Mouse (Mus musculus) heart, embryonic 13.5 days (tissue): Measurements from ENCODE around the gene Lin9. TPM values are rescaled to one million over a fixed set of nuclear protein-coding genes. Genes with fewer than 3 reads are reported as not detected.
"Not testable (repeated sequence)": the region's sequence is repeated elsewhere in the genome, so short reads cannot be mapped to it uniquely, and the experiment has no call there.

ENCODE experiments used
- ATAC-seq: fragments of 200-750 bp; cut with Nextera tagmentation; 2 replicates; pipeline ENCODE4 v1.8.0; 2017; ENCODE audit warnings: moderate TSS enrichment; ENCODE audit not compliant: insufficient number of reproducible peaks, low FRiP score, low TSS enrichment; ENCODE audit errors: extremely low read depth
- H3K27ac ChIP-seq: fragments of 300-500 bp; sonication (generic); replicated peaks from 2 replicates; pipeline ENCODE4 v1.5.1; 2015; ENCODE audit warnings: moderate library complexity, mild to moderate bottlenecking, inconsistent platforms
- H3K27me3 ChIP-seq: fragments of 300-500 bp; sonication (generic); replicated peaks from 2 replicates; pipeline ENCODE4 v1.6.1; 2015; ENCODE audit warnings: mild to moderate bottlenecking, inconsistent platforms
- H3K36me3 ChIP-seq: fragments of 300-500 bp; sonication (generic); 2 replicates; pipeline ENCODE4 v1.6.1; 2015; ENCODE audit warnings: mild to moderate bottlenecking, inconsistent platforms
- H3K4me1 ChIP-seq: fragments of 300-500 bp; sonication (generic); 2 replicates; pipeline ENCODE4 v1.6.1; 2015; ENCODE audit warnings: inconsistent platforms
- H3K4me2 ChIP-seq: fragments of 300-500 bp; sonication (generic); 2 replicates; pipeline ENCODE4 v1.6.1; 2015; ENCODE audit warnings: inconsistent platforms, mild to moderate bottlenecking, moderate library complexity
- H3K4me3 ChIP-seq: fragments of 300-500 bp; sonication (generic); 2 replicates; pipeline ENCODE4 v1.5.1; 2015; ENCODE audit warnings: moderate library complexity, mild to moderate bottlenecking, inconsistent platforms
- H3K9ac ChIP-seq: fragments of 300-500 bp; sonication (generic); 2 replicates; pipeline ENCODE4 v1.6.1; 2015; ENCODE audit warnings: inconsistent platforms, mild to moderate bottlenecking, moderate library complexity
- H3K9me3 ChIP-seq: fragments of 300-500 bp; sonication (generic); 2 replicates; pipeline ENCODE4 v1.6.1; 2016; ENCODE audit warnings: inconsistent platforms
- WGBS: fragments of 180-500 bp; shearing (Covaris S2); methylation state at CpG from one replicate; pipeline ENCODE4 v1.1.7; 2015; ENCODE audit warnings: mixed read lengths; 5-methylcytosine and 5-hydroxymethylcytosine counted together
- polyA plus RNA-seq: library from polyadenylated mRNA; unstranded; fragments of >200 nt; fragmentation: Nextera tagmentation; extraction: Ambion mirVana; gene quantifications from 2 replicates; pipeline ENCODE4 v1.2.1, GENCODE M21; 2015

The Lin9 gene
- polyA plus RNA-seq, 1 experiment from 2014 or later = 12.1 TPM

DNA sequence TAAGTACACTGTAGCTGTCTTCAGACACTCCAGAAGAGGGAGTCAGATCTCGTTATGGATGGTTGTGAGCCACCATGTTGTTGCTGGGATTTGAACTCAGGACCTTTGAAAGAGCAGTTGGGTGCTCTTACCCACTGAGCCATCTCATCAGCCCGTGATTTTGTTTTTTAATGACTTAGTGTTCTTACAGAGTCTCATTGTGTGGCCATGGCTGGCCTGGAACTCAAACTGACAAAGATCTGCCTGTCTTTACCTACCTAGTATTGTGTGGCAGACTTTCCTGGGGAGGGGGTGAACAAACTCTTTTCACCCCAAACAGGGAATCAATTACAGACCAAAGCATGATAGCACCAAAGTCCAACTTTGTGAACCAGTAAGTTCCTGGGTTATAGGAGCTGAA lies 3.2 kb upstream of the Lin9 start:
- 77% methylated on average over 2 of the region's 2 CpGs for WGBS

DNA sequence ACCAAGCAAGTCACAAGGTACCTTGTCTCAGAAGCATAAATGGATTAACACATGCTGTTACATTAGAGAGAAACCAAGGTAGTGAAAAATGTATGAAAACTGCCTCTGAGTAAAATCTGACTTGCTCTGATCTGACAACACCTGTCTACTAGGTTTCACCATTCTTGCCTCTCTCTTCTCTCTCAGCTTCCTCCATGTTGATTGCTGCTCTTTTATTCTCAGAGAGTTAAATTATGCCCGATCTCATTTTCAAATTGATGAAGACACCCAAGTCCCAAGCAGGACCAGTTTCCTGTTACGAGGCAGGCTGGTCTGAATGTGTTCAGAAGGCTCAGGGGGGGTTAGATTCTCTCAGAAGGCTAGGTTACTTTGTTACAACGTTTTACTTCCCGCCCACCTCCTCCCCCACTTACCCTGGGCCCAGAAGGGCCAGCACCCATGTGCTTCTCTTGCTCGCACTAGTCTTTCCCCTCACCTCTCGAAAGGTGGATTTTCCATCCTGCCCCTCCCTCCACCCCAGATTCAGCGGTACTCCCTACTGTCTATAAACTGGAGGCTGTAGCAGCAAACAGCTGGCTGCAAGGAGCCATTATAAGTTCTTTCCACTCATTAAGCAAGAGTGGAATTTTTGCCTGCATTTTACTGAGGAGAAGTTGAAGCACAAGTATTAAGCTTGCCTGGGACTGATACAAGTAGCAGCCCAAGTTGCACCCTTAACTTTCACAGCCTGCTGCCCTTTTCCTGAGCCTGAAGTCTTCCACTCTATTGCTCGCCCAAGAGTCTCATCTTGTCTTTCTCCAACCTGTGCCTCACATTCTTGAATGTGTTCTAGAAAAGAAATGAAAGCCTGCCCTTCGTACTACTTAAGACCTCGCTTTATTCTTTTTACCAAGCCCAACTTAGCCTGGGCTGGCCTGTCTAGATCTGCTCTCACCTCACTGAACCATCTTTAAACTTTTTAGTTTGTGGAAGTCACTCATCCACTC lies 1.2 kb upstream of the Lin9 start:
- no peak for ATAC-seq
- peak overlapping the region; percentile 97 for H3K9ac ChIP-seq
- H3K27ac ChIP-seq = peak overlapping the region; percentile 92; the same call in 1 of the 2 replicates
- peaks cover 6% of the 10 kb centered on the region; the same call in 1 of the 2 replicates for H3K36me3 ChIP-seq
- H3K4me2 ChIP-seq = peak overlapping the region; percentile 83
- no peaks in the 10 kb centered on the region for H3K27me3 ChIP-seq
- 55% methylated on average over 10 of the region's 10 CpGs for WGBS
- no peaks in the 10 kb centered on the region for H3K9me3 ChIP-seq
- H3K4me1 ChIP-seq = peaks cover 30% of the 10 kb centered on the region
- peak overlapping the region; percentile 81 for H3K4me3 ChIP-seq

More for the DNA sequence above, 3.2 kb upstream of the Lin9 start:
- not testable (repeated sequence) for H3K9me3 ChIP-seq, H3K27me3 ChIP-seq, H3K36me3 ChIP-seq, H3K4me3 ChIP-seq, ATAC-seq, H3K9ac ChIP-seq, H3K4me2 ChIP-seq, H3K27ac ChIP-seq
- peaks cover 27% of the 10 kb centered on the region for H3K4me1 ChIP-seq

DNA sequence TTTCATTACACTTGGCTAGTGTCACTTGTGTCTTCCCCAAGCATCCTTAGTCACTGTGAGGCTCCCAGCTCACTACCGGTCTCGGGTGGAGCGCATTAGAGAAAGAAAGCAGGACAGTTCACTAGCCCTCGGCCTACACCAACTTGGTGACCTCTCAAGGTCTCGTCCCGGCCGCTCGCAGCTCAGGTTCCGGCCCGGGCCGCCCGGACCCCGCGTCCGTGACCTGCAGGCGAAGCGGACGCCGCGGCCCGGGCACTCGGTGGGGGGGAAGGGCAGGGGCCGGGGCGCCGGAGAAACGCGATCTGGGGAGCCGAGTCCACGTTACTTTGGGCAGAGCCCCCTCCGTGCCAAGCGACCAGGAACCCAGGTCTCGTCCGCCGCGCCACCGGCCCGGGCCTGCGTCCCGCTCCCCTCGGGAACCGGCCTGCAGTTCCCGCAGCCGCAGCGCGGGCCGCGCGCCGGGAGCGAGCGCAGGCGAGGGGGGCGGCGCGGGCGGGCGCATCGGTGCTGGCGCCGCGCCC lies 285 bp upstream of the Lin9 start:
- under 1% methylated on average over 40 of the region's 61 CpGs for WGBS
- Histone ChIP-seq H3K9ac (peak overlapping the region; percentile 97), H3K27me3 (no peaks in the 10 kb centered on the region), H3K27ac (peak overlapping the region; percentile 92), H3K4me3 (peak overlapping the region; percentile 81), H3K4me2 (peak overlapping the region; percentile 83), H3K9me3 (no peaks in the 10 kb centered on the region), H3K36me3 (peaks cover 6% of the 10 kb centered on the region; the same call in 1 of the 2 replicates), H3K4me1 (peaks cover 30% of the 10 kb centered on the region)
- 0 out of 2 replicates have a peak, but pooled peaks have one; percentile 11 for ATAC-seq

DNA sequence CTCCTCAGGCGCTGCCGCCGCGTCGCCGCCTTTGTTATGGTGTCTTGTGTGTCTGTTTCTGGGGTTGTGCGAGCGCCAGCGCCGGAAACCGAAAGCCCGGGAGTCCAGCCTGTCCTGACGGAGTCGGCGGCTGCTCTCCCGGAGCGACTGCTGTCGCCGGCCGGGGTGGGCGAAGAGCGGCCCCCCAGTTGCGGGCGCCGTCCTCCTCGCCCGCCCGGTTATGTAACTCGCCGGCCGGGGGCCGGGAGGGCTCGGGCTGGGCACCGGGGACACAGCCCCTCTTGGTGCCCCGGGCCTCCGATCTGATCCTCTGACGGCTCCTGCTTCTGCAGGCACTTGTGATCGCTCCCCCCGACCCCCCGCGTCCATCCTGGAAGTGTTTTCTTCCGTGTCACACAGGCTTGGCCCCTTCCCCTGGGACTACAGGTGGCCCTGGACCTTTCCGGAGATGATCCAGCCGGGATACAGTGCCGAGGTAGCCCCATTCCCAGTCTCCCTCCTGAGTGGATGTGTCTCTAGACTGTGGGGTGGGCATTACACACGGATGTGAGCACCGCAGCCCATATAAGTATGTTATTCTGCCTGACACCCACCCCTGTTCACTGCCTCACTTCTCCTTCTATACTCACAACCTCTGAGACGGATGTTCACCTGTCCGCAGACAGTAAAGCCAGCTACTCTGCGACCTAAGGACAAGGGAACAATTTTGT lies 723 bp downstream of the Lin9 start:
- no peaks in the 10 kb centered on the region for H3K9me3 ChIP-seq
- peak overlapping the region; percentile 81 for H3K4me3 ChIP-seq
- H3K4me1 ChIP-seq = peaks cover 27% of the 10 kb centered on the region
- no peak for ATAC-seq
- H3K27ac ChIP-seq = peak overlapping the region; percentile 92
- H3K9ac ChIP-seq = peak overlapping the region; percentile 97
- peak overlapping the region; percentile 83 for H3K4me2 ChIP-seq
- peaks cover 7% of the 10 kb centered on the region; the same call in 1 of the 2 replicates for H3K36me3 ChIP-seq
- WGBS = 2% methylated on average over 50 of the region's 50 CpGs
- H3K27me3 ChIP-seq = no peaks in the 10 kb centered on the region

DNA sequence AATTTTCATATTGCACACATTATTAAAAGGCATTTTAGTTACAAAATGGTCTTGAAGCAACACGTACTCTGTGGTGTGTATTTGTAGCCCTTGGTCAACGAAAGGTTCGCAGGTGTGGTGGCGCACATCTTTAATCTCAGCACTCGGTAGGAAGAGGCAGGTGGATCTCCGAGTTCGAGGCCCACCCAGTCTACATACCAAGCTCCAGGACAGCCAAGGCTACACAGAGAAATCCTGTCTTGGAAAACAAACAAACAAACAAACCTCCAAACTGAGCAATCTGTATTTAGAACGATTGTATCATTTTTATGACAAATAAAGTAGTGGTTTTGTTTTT lies 1.2 kb downstream of the Lin9 start:
- ATAC-seq = no peak
- peak overlapping the region; percentile 83 for H3K4me2 ChIP-seq
- H3K27me3 ChIP-seq = no peaks in the 10 kb centered on the region
- peaks cover 24% of the 10 kb centered on the region for H3K4me1 ChIP-seq
- no peaks in the 10 kb centered on the region for H3K9me3 ChIP-seq
- peak overlapping the region; percentile 81 for H3K4me3 ChIP-seq
- 71% methylated on average over 8 of the region's 8 CpGs for WGBS
- H3K9ac ChIP-seq = peak overlapping the region; percentile 97
- H3K36me3 ChIP-seq = peaks cover 9% of the 10 kb centered on the region; the same call in 1 of the 2 replicates
- H3K27ac ChIP-seq = peak overlapping the region; percentile 92; the same call in 1 of the 2 replicates

DNA sequence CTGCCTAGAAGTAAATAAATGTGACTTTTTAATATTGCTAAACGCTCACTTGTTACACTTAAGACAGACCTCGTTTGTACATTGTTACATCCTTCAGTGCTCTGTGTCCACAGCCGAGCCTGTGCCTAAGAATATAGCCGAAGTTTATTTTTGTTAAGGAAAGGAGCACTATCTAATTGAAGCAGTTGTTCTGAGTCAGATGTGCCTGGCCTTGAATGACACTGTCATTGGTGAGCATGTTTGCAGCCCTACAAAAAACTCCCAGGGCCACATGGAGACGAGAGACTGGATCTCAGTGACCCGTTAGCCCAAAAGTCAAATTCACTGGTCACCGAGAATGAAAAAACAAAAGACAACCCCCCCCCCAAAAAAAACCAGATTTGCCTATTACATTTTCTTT lies 50.3 kb downstream of the Lin9 start:
- H3K9ac ChIP-seq = no peak overlapping the region

DNA sequence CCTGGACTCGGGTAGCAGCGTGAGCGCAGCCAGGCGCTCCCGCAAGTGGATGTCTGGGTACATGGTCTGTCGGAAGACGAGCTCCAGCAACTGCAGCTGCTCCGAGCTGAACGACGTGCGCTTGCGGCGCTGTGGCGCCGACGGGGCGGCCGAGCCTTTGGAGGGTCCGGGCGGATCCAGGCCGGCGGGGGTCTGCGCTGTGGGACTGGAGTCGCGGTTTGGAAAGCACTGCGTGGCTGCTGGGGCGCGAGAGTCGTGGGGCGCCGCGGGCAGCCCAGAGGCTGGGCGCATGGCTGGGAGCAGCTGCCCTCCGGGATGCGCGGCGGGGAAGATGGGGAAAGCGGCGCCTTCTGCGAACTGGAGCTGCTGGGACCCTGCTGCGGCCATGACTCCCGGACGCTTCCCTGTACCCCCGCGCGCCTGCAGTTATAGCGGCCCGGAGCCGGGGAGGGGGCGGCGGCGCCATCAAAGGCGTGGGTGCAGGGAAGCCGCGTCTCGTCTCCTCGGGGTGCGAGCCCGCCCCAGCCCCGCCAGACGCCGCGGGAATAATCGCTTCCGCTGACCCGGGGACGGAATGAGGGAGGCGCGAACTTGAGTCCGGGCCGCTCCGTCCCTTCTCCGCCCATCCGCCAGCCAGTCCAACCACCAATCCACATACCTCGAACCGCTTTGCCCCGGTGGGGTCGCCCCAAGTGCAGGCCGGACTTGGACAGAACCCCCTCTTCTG lies 55.8 kb downstream of the Lin9 start, which contains the start of gene Mixl1:
Gene Mixl1 (minus strand): TSS at position 409 of the 727 bp plus-strand sequence.
- H3K9ac ChIP-seq = peak within 1 kb of the TSS; percentile 72
- WGBS = 1% methylated on average over 78 of the region's 79 CpGs
- H3K27me3 ChIP-seq = peaks cover 68% of the 10 kb centered on the region
- H3K36me3 ChIP-seq = peaks cover 10% of the 10 kb centered on the region
- H3K4me2 ChIP-seq = peak within 1 kb of the TSS; percentile 75
- no peak within 1 kb of the TSS for H3K27ac ChIP-seq
- ATAC-seq = no peak
- no peaks in the 10 kb centered on the region for H3K9me3 ChIP-seq
- peaks cover 13% of the 10 kb centered on the region; the same call in 1 of the 2 replicates for H3K4me1 ChIP-seq
- peak within 1 kb of the TSS; percentile 52 for H3K4me3 ChIP-seq

More for the DNA sequence above, 50.3 kb downstream of the Lin9 start:
- ATAC-seq = no peak
- Histone ChIP-seq H3K4me1 (0 out of 2 replicates have a peak, but pooled peaks cover 2% of the 10 kb centered on the region), H3K27me3 (peaks cover 27% of the 10 kb centered on the region), H3K4me3 (no peak overlapping the region), H3K27ac (no peak overlapping the region), H3K36me3 (peaks cover 53% of the 10 kb centered on the region), H3K4me2 (no peak overlapping the region), H3K9me3 (no peaks in the 10 kb centered on the region)
- 81% methylated on average over 7 of the region's 7 CpGs for WGBS

DNA sequence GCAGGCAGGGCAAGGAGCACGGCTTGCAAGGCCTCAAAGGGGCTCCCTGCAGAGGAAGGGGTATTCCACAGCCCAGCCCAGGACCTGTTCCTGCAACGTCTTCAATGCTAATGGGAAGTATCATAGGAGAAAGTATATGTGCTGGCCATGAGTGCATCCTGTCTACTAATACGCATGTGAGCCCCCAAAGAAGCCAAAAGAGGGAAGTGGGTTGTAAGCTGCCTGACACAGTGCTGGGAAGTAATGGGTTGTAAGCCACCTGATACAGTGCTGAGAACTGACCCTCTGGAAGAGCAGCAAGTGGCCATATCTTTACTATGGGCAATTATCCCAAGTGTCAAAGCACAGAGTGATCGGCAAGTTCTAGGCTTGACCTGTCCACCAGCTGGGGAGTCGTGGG lies 57.1 kb downstream of the Lin9 start:
- 61% methylated on average over 5 of the region's 5 CpGs for WGBS
- H3K27ac ChIP-seq = no peak overlapping the region
- H3K9ac ChIP-seq = no peak overlapping the region
- H3K27me3 ChIP-seq = peaks cover 68% of the 10 kb centered on the region
- H3K4me2 ChIP-seq = no peak overlapping the region
- H3K9me3 ChIP-seq = no peaks in the 10 kb centered on the region
- H3K4me3 ChIP-seq = no peak overlapping the region
- no peak for ATAC-seq
- no peaks in the 10 kb centered on the region for H3K36me3 ChIP-seq
- H3K4me1 ChIP-seq = peaks cover 14% of the 10 kb centered on the region; the same call in 1 of the 2 replicates

DNA sequence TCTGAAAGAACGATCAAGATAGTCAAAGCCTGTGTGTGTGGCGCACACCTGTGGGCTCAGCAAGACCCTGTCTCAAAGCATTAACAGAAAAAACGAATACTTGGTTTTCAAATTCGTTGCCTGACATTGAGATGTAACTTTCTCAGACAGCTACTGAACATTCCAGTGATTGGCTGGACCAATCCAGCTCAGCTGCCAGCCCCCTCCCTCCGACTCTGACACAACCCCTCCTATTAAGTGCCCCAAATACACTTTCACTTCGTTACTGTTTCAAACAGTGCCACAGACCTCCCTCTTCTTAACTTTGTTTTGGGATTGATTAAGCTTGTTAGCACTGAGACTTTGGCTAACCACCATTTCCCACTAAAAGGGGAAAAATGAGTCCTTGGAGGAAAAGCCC lies 62.5 kb downstream of the Lin9 start:
- peak overlapping the region; percentile 63 for H3K4me2 ChIP-seq
- H3K27me3 ChIP-seq = peaks cover 26% of the 10 kb centered on the region
- no peak overlapping the region for H3K27ac ChIP-seq
- H3K4me1 ChIP-seq = 0 out of 2 replicates have a peak, but pooled peaks cover 7% of the 10 kb centered on the region
- WGBS = 30% methylated on average over 6 of the region's 6 CpGs
- no peak for ATAC-seq
- H3K9me3 ChIP-seq = no peaks in the 10 kb centered on the region
- H3K4me3 ChIP-seq = peak overlapping the region; percentile 44
- H3K36me3 ChIP-seq = no peaks in the 10 kb centered on the region
- peak overlapping the region; percentile 59 for H3K9ac ChIP-seq

DNA sequence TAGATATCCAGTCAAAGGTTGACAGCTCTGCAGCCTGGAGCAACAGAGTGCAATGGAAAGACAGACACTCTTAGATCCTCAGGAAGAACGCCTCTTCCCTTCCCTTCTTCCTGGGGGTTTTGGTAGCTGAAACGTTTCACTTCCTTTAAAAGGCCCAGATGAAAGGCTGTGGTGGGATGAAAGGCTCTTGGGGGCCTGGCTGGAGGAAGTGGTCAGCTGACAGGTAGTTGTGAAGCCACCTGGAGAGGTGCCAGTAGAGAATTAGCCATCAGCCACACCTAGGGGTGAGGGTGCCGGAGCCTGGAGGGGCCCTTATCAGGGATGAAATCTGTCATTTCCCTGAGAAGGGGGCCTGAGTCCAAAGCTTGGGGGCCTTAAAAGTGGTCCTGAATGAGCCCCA lies 66.4 kb downstream of the Lin9 start:
- 44% methylated on average over 3 of the region's 3 CpGs for WGBS

More for the DNA sequence above, 66.4 kb downstream of the Lin9 start:
- no peak for ATAC-seq
- no peaks in the 10 kb centered on the region for H3K36me3 ChIP-seq
- no peak overlapping the region for H3K4me2 ChIP-seq
- peaks cover 7% of the 10 kb centered on the region; the same call in 1 of the 2 replicates for H3K27me3 ChIP-seq
- H3K27ac ChIP-seq = no peak overlapping the region
- no peaks in the 10 kb centered on the region for H3K9me3 ChIP-seq
- peaks cover 17% of the 10 kb centered on the region for H3K4me1 ChIP-seq
- H3K4me3 ChIP-seq = no peak overlapping the region
- no peak overlapping the region for H3K9ac ChIP-seq
